8 mouse cellular contexts compared by ENCODE assay signal in genomic region chr17:12631771-12632600, GRCm38 (mm10). TPM values are rescaled to one million over a fixed set of nuclear protein-coding genes. Genes with fewer than 3 reads are reported as not detected.
DNase-seq lines count a peak whose midpoint lies in the region; ATAC-seq and TF ChIP-seq lines count a peak whose summit lies in the region.
"Had no signal": no experiment of that assay in that cellular context is flagged by ENCODE, and none has a peak within 500 bp of the region (broad histone marks: within the 10 kb centered on the region; RNA-seq: fewer than 3 reads in every experiment).

No protein-coding gene starts in this region.

- no peak overlapping the region for H3K9ac ChIP-seq in midbrain, postnatal 0 days (replicated peaks; ENCODE audit: low read length, poor library complexity, severe bottlenecking)
- H3K9ac ChIP-seq in midbrain, embryonic 11.5 days (ENCODE audit: low read length), result no peak overlapping the region
- H3K9ac ChIP-seq in neural tube, embryonic 13.5 days, result no peak overlapping the region

- H3K4me2 ChIP-seq in midbrain, postnatal 0 days (ENCODE audit: low read depth, low read length, poor library complexity, severe bottlenecking), result no peak overlapping the region
- H3K4me2 ChIP-seq in midbrain, embryonic 11.5 days, result no peak overlapping the region
- H3K4me2 ChIP-seq in neural tube, embryonic 13.5 days, result no peak overlapping the region

- no peaks in the 10 kb centered on the region for H3K36me3 ChIP-seq in midbrain, postnatal 0 days (ENCODE audit: insufficient read depth, low read length)
- no peaks in the 10 kb centered on the region for H3K36me3 ChIP-seq in midbrain, embryonic 11.5 days (ENCODE audit: control insufficient read depth, insufficient read depth, low read length)
- no peaks in the 10 kb centered on the region for H3K36me3 ChIP-seq in neural tube, embryonic 13.5 days

- no peaks in the 10 kb centered on the region for H3K27me3 ChIP-seq in midbrain, postnatal 0 days (ENCODE audit: insufficient read depth, low read length)
- H3K27me3 ChIP-seq in midbrain, embryonic 11.5 days (ENCODE audit: control insufficient read depth, insufficient read depth, low read length), result no peaks in the 10 kb centered on the region
- H3K27me3 ChIP-seq in neural tube, embryonic 13.5 days, result no peaks in the 10 kb centered on the region

- no peak overlapping the region for H3K4me3 ChIP-seq in midbrain, postnatal 0 days (ENCODE audit: low read depth, low read length)
- no peak overlapping the region for H3K4me3 ChIP-seq in midbrain, embryonic 11.5 days (ENCODE audit: low read depth, low read length)
- H3K4me3 ChIP-seq in brown adipose tissue, adult 24 weeks (ENCODE audit: insufficient read depth, low read depth, low read length), result no peak overlapping the region
- no peak overlapping the region for H3K4me3 ChIP-seq in neural tube, embryonic 13.5 days
- H3K4me3 ChIP-seq: erythroblast, embryonic 14.5 days had no signal

- H3K4me1 ChIP-seq in midbrain, postnatal 0 days (ENCODE audit: insufficient read depth, low read length), result peaks cover 4% of the 10 kb centered on the region; the same call in 1 of the 2 replicates
- H3K4me1 ChIP-seq in midbrain, embryonic 11.5 days (ENCODE audit: control insufficient read depth, insufficient read depth, low read length), result no peaks in the 10 kb centered on the region
- H3K4me1 ChIP-seq in brown adipose tissue, adult 24 weeks (ENCODE audit: control insufficient read depth, insufficient read depth, insufficient read length, low read length), result peaks cover 7% of the 10 kb centered on the region
- H3K4me1 ChIP-seq in neural tube, embryonic 13.5 days (replicated peaks), result peaks cover 8% of the 10 kb centered on the region; the same call in 1 of the 2 replicates

- peak; percentile 9 for DNase-seq in midbrain, postnatal 0 days (ENCODE audit: low spot score)
- DNase-seq in midbrain, embryonic 11.5 days (ENCODE audit: low spot score, missing footprints), result no peak
- DNase-seq in kidney, postnatal 25 days, result peak; percentile 36 to 46
- no peak for DNase-seq in layer of hippocampus, adult 11-12 months (ENCODE audit: low spot score)
- no peak for DNase-seq in layer of hippocampus, postnatal 14 days (ENCODE audit: low spot score in 2 of 2)

- no peak overlapping the region for H3K27ac ChIP-seq in midbrain, postnatal 0 days (ENCODE audit: low read depth, low read length)
- no peak overlapping the region for H3K27ac ChIP-seq in midbrain, embryonic 11.5 days (ENCODE audit: low read depth, low read length)
- H3K27ac ChIP-seq in brown adipose tissue, adult 24 weeks (replicated peaks; ENCODE audit: low read depth, low read length), result peak overlapping the region; percentile 32
- H3K27ac ChIP-seq in neural tube, embryonic 13.5 days (replicated peaks), result no peak overlapping the region

- WGBS in midbrain, postnatal 0 days, result 52% methylated on average over 7 of the region's 7 CpGs
- 69% methylated on average over 7 of the region's 7 CpGs for WGBS in midbrain, embryonic 11.5 days
- 42% methylated on average over 7 of the region's 7 CpGs for WGBS in neural tube, embryonic 13.5 days

- no peaks in the 10 kb centered on the region for H3K9me3 ChIP-seq in midbrain, postnatal 0 days (ENCODE audit: low read length)
- no peaks in the 10 kb centered on the region for H3K9me3 ChIP-seq in midbrain, embryonic 11.5 days (ENCODE audit: control insufficient read depth, low read length)
- no peaks in the 10 kb centered on the region for H3K9me3 ChIP-seq in neural tube, embryonic 13.5 days

- no peak for TF ChIP-seq CTCF in midbrain, postnatal 0 days (IDR thresholded peaks at IDR 0.05)

- ATAC-seq in midbrain, postnatal 0 days (ENCODE audit: low FRiP score), result no peak
- ATAC-seq in midbrain, embryonic 11.5 days (ENCODE audit: low FRiP score), result no peak
- peak; percentile 63 for ATAC-seq in neural tube, embryonic 13.5 days (ENCODE audit: low read depth)

RNA-seq across cellular contexts. Expression of gene Slc22a1, which starts 43.6 kb away (rescaled TPM):
- not detected in 2 replicates for total RNA-seq in midbrain, postnatal 0 days (2014; rRNA removed)
- not detected in 2 replicates for polyA plus RNA-seq in midbrain, postnatal 0 days (2015; fragmentation: Nextera tagmentation; extraction: Ambion mirVana)
- not detected in 2 replicates for polyA plus RNA-seq in midbrain, embryonic 11.5 days (2014; fragmentation: Nextera tagmentation; extraction: Ambion mirVana)
- polyA plus RNA-seq in brown adipose tissue, adult 24 weeks (2012; ENCODE audit: insufficient read depth, insufficient read length, missing spikeins), result not detected in 2 replicates
- not detected in 2 replicates for polyA plus RNA-seq in neural tube, embryonic 13.5 days (2015; fragmentation: Nextera tagmentation; extraction: Ambion mirVana)
- total RNA-seq in layer of hippocampus, postnatal 14 days (2021), result not detected
- polyA plus RNA-seq: erythroblast, embryonic 14.5 days had no signal

RNA-seq across cellular contexts. Expression of gene Slc22a2, which starts 48.1 kb away (rescaled TPM):
- total RNA-seq in midbrain, postnatal 0 days (2014; rRNA removed), result 0.44 and 0.66 TPM in 2 replicates
- 0.72 and 0.83 TPM in 2 replicates for polyA plus RNA-seq in midbrain, postnatal 0 days (2015; fragmentation: Nextera tagmentation; extraction: Ambion mirVana)
- polyA plus RNA-seq in midbrain, embryonic 11.5 days (2014; fragmentation: Nextera tagmentation; extraction: Ambion mirVana), result not detected in 2 replicates
- 1.9 and 3.6 TPM in 2 replicates for polyA plus RNA-seq in brown adipose tissue, adult 24 weeks (2012; ENCODE audit: insufficient read depth, insufficient read length, missing spikeins)
- polyA plus RNA-seq in neural tube, embryonic 13.5 days (2015; fragmentation: Nextera tagmentation; extraction: Ambion mirVana), result 0.18 and 0.31 TPM in 2 replicates
- total RNA-seq in layer of hippocampus, postnatal 14 days (2021), result under 1 TPM; 0.38 to 0.48 TPM
- polyA plus RNA-seq: erythroblast, embryonic 14.5 days had no signal

Comparison
In these comparisons a context has a peak if more than half of its experiments do, and no peak if none do; other contexts are left out.
1. DNase-seq: peak in midbrain, postnatal 0 days (single experiment) and kidney, postnatal 25 days (2 of 2); none in midbrain, embryonic 11.5 days (single experiment), layer of hippocampus, adult 11-12 months (single experiment) and layer of hippocampus, postnatal 14 days (0 of 2).